Mouse (Mus musculus): ENCODE data around the gene Mipep. TPM values are rescaled to one million over a fixed set of nuclear protein-coding genes. Genes with fewer than 3 reads are reported as not detected.

Mipep gene
- polyA plus RNA-seq, 1 experiment from 2014 or later = 18.8 TPM

DNA sequence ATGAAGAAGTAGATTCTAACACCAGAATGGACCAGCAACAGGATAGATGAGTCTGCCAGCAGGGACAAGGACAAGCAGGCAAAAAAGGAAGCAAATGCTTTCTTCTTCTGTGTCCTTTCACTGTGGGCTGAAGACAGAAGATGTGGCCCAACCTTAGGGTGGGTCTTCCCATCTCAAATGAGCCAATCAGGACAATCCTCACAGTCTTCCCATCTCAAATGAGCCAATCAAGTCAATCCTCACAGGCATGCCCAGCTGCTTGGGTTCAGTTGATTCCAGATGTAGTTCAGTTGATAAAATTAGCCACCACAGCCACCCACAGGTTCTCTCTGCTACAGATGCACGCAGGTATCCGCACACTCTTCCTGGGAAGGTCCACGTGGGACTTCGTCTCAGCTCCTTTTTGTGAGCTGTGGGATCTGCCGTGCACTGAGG lies 6.9 kb upstream of the Mipep start:
- H3K27me3 ChIP-seq (ENCODE audit: control insufficient read depth, insufficient read depth, low read length) = no peaks in the 10 kb centered on the region
- no peak overlapping the region for H3K4me2 ChIP-seq (ENCODE audit: low read depth, low read length)
- no peak overlapping the region for H3K9ac ChIP-seq (ENCODE audit: low read length)
- no peaks in the 10 kb centered on the region for H3K36me3 ChIP-seq (ENCODE audit: control insufficient read depth, insufficient read depth, low read length)
- no peak overlapping the region for H3K4me3 ChIP-seq (replicated peaks; ENCODE audit: low read length)
- H3K4me1 ChIP-seq (ENCODE audit: control insufficient read depth, insufficient read depth, low read length) = no peaks in the 10 kb centered on the region
- no peak for ATAC-seq (ENCODE audit: insufficient read depth, low FRiP score)
- no peaks in the 10 kb centered on the region for H3K9me3 ChIP-seq (replicated peaks; ENCODE audit: control insufficient read depth, low read length)
- no peak overlapping the region for H3K27ac ChIP-seq (ENCODE audit: low read length)
- WGBS = 83% methylated on average over 5 of the region's 5 CpGs

DNA sequence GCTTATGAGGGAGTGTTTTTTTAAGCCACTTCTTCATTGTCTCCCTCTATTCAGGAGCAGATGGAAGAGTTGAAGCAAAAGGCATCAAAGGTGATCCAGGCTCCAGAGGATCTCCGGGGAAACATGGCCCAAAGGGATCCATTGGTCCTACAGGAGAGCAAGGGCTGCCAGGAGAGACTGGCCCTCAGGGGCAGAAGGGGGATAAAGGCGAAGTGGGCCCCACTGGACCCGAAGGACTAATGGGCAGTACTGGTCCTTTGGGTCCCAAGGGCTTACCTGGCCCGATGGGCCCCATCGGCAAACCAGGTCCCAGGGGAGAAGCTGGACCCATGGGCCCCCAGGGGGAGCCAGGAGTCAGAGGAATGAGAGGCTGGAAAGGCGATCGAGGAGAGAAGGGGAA lies 5.2 kb upstream of the Mipep start:
- H3K4me1 ChIP-seq (ENCODE audit: control insufficient read depth, insufficient read depth, low read length) = no peaks in the 10 kb centered on the region
- 88% methylated on average over 7 of the region's 7 CpGs for WGBS

DNA sequence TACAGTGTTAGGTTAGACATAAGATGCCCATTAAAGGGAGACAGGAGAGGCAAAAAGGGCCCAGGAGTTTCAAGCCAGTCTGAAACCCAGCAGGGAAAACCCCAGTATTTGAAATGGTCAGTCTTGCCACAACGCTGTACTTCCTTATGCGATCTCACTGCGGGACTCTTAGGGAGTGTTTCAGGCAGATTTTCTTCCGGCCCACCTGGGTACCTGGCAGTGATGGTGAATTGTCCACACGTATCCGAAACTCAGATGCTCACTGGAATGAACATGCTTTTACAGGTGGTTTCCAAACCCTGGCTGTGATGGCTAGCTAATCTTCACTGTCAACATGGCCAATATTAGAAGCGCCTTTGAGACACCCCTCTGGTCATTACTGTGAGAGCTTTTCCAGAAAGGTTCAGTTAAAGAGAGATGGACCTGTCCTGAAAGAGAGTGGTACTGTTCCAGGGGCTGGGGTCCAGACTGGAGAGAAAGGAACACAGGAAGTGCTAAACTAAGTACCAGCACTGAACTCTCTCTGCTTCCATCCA lies 2.2 kb upstream of the Mipep start:
- Histone ChIP-seq H3K9ac (ENCODE audit: low read length) (no peak overlapping the region), H3K27ac (ENCODE audit: low read length) (no peak overlapping the region), H3K4me3 (replicated peaks; ENCODE audit: low read length) (no peak overlapping the region), H3K4me2 (ENCODE audit: low read depth, low read length) (no peak overlapping the region), H3K27me3 (ENCODE audit: control insufficient read depth, insufficient read depth, low read length) (no peaks in the 10 kb centered on the region), H3K36me3 (ENCODE audit: control insufficient read depth, insufficient read depth, low read length) (no peaks in the 10 kb centered on the region), H3K4me1 (ENCODE audit: control insufficient read depth, insufficient read depth, low read length) (no peaks in the 10 kb centered on the region), H3K9me3 (replicated peaks; ENCODE audit: control insufficient read depth, low read length) (no peaks in the 10 kb centered on the region)
- ATAC-seq (ENCODE audit: insufficient read depth, low FRiP score) = no peak
- WGBS = 40% methylated on average over 7 of the region's 7 CpGs

More for the DNA sequence above, 5.2 kb upstream of the Mipep start:
- H3K27ac ChIP-seq (ENCODE audit: low read length) = no peak overlapping the region
- no peak overlapping the region for H3K4me3 ChIP-seq (replicated peaks; ENCODE audit: low read length)
- H3K9me3 ChIP-seq (replicated peaks; ENCODE audit: control insufficient read depth, low read length) = no peaks in the 10 kb centered on the region
- ATAC-seq (ENCODE audit: insufficient read depth, low FRiP score) = no peak
- no peak overlapping the region for H3K9ac ChIP-seq (ENCODE audit: low read length)
- no peak overlapping the region for H3K4me2 ChIP-seq (ENCODE audit: low read depth, low read length)
- no peaks in the 10 kb centered on the region for H3K27me3 ChIP-seq (ENCODE audit: control insufficient read depth, insufficient read depth, low read length)
- H3K36me3 ChIP-seq (ENCODE audit: control insufficient read depth, insufficient read depth, low read length) = no peaks in the 10 kb centered on the region

DNA sequence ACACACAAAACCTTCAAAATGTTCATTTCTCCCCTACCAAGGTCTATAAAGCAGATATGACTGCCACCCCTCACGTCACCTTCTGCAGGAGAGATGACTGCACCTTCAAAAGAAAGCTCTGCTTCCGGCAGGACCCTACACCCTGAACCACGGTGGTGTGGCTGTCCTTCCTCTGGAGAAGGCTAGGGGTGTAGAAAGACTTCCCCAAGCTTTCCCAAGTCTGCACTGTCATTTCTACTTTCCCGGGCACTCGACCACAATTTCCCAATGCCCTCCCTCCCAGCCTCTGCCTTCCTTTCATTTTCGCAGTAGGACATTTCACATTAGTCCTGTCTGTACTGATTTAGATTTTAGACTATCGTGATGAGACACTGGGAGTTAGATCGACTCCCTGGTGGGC lies 1.2 kb upstream of the Mipep start:
- Histone ChIP-seq H3K27ac (ENCODE audit: low read length) (no peak overlapping the region), H3K4me2 (ENCODE audit: low read depth, low read length) (no peak overlapping the region), H3K4me3 (replicated peaks; ENCODE audit: low read length) (no peak overlapping the region), H3K4me1 (ENCODE audit: control insufficient read depth, insufficient read depth, low read length) (no peaks in the 10 kb centered on the region), H3K27me3 (ENCODE audit: control insufficient read depth, insufficient read depth, low read length) (no peaks in the 10 kb centered on the region), H3K9me3 (replicated peaks; ENCODE audit: control insufficient read depth, low read length) (no peaks in the 10 kb centered on the region), H3K9ac (ENCODE audit: low read length) (no peak overlapping the region; the same call in 1 of the 2 replicates), H3K36me3 (ENCODE audit: control insufficient read depth, insufficient read depth, low read length) (no peaks in the 10 kb centered on the region)
- ATAC-seq (ENCODE audit: insufficient read depth, low FRiP score) = no peak
- 40% methylated on average over 8 of the region's 8 CpGs for WGBS

DNA sequence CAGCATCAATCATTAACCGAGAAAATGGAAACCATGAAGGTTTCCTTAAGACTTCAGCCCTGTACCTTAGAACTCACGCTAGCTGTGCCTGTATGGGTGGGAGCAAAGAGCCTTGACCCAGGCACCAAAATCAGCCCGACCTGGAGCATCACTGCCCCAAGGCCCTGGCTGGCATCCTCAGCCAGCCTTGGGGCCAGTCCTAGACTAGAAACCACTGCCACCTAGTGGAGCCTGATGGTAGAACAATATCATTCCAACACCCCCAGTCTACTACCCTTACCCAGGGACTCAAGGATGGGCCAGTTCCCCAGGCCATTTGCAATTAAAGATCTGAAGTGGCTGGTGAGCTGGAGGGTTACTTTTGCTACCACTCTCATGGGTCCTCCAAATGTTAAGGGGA lies 5.7 kb downstream of the Mipep start:
- Histone ChIP-seq H3K9ac (ENCODE audit: low read length) (no peak overlapping the region), H3K4me3 (replicated peaks; ENCODE audit: low read length) (no peak overlapping the region), H3K9me3 (replicated peaks; ENCODE audit: control insufficient read depth, low read length) (no peaks in the 10 kb centered on the region), H3K27ac (ENCODE audit: low read length) (no peak overlapping the region), H3K4me1 (ENCODE audit: control insufficient read depth, insufficient read depth, low read length) (no peaks in the 10 kb centered on the region), H3K4me2 (ENCODE audit: low read depth, low read length) (no peak overlapping the region), H3K36me3 (ENCODE audit: control insufficient read depth, insufficient read depth, low read length) (0 out of 2 replicates have a peak, but pooled peaks cover 4% of the 10 kb centered on the region), H3K27me3 (ENCODE audit: control insufficient read depth, insufficient read depth, low read length) (no peaks in the 10 kb centered on the region)
- 44% methylated on average over 3 of the region's 3 CpGs for WGBS
- ATAC-seq (ENCODE audit: insufficient read depth, low FRiP score) = no peak

DNA sequence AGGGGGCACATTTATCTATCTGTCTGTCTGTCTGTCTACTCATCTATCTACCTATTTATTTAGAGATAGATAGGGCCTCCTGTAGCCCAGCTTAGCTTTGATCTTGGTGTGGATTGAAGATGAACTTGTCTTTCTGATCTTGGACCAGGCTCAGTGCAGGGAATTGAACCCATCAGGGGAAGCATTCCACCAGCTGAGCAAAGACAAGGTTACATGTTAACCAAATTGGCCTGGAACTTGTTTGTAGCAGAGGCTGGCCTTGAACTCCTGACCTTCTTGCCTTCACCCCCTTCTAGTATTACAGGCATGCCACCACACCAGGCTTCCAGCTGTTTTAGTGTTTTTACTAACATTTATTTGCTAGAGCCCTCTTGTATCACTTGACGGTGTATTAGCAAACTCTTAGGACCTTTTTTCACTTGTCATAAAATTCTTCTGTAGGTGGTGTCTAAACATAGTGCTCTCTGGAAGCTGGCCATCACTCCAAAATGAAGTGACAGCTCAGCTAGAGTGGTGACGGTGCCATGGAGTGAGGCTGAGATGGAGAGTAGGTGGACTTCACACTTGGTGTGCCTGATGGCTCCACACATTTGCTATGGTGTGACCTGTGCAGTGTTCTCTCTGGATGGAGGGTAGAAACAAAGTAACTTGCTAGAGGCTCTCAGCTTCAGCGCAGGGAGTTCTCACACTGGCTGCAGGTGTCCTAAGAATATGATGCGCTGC lies 12.4 kb downstream of the Mipep start:
- 0 out of 2 replicates have a peak, but pooled peaks cover 6% of the 10 kb centered on the region for H3K36me3 ChIP-seq (ENCODE audit: control insufficient read depth, insufficient read depth, low read length)
- H3K27ac ChIP-seq (ENCODE audit: low read length) = no peak overlapping the region
- H3K9me3 ChIP-seq (replicated peaks; ENCODE audit: control insufficient read depth, low read length) = no peaks in the 10 kb centered on the region
- H3K9ac ChIP-seq (ENCODE audit: low read length) = no peak overlapping the region
- no peaks in the 10 kb centered on the region for H3K27me3 ChIP-seq (ENCODE audit: control insufficient read depth, insufficient read depth, low read length)
- 81% methylated on average over 4 of the region's 4 CpGs for WGBS
- no peak overlapping the region for H3K4me3 ChIP-seq (replicated peaks; ENCODE audit: low read length)
- ATAC-seq (ENCODE audit: insufficient read depth, low FRiP score) = no peak
- H3K4me2 ChIP-seq (ENCODE audit: low read depth, low read length) = no peak overlapping the region
- H3K4me1 ChIP-seq (ENCODE audit: control insufficient read depth, insufficient read depth, low read length) = no peaks in the 10 kb centered on the region

DNA sequence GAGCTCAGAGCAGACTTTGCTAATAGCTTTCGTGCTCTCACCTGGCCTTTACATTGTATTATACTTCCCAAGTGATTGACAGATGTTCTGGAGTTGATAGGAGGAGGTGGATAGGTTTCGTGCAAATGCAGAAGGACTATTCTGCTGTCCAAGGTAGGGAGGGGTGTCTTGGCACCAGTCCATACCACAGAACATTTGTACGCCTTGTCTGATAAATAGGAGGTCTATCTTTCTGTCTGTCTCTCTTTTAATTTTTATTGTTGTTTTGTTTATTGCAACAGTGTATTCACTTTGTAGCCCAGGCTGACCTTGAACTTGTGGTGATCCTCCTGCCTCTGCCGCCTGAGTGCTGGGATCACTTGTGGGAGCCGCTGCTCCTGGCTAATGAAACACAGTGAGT lies 13.2 kb downstream of the Mipep start:
- Histone ChIP-seq H3K36me3 (ENCODE audit: control insufficient read depth, insufficient read depth, low read length) (0 out of 2 replicates have a peak, but pooled peaks cover 4% of the 10 kb centered on the region), H3K9me3 (replicated peaks; ENCODE audit: control insufficient read depth, low read length) (no peaks in the 10 kb centered on the region), H3K9ac (ENCODE audit: low read length) (no peak overlapping the region), H3K27me3 (ENCODE audit: control insufficient read depth, insufficient read depth, low read length) (no peaks in the 10 kb centered on the region), H3K27ac (ENCODE audit: low read length) (no peak overlapping the region), H3K4me1 (ENCODE audit: control insufficient read depth, insufficient read depth, low read length) (no peaks in the 10 kb centered on the region), H3K4me2 (ENCODE audit: low read depth, low read length) (no peak overlapping the region), H3K4me3 (replicated peaks; ENCODE audit: low read length) (no peak overlapping the region)
- 78% methylated on average over 5 of the region's 5 CpGs for WGBS
- ATAC-seq (ENCODE audit: insufficient read depth, low FRiP score) = no peak

DNA sequence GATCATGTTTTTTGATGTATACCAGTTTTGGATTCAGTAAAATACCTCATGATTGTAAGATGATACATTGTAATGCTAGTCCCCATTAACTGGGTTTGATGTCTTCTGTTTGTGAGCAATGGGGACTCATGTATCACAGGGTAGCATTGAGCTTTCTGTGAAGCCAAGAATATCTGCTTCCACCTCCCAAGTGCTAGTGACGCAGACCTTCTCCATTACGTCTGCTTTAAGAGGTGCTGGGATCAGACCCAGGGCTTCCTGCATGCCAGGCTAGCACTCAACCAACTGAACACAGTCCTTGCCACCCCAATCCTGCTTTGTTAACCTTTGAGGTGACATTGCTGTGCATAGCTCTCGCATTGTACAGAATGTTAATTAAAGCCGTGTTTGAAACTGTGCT lies 14.3 kb downstream of the Mipep start:
- Histone ChIP-seq H3K27ac (ENCODE audit: low read length) (no peak overlapping the region), H3K4me2 (ENCODE audit: low read depth, low read length) (no peak overlapping the region), H3K9me3 (replicated peaks; ENCODE audit: control insufficient read depth, low read length) (no peaks in the 10 kb centered on the region), H3K4me1 (ENCODE audit: control insufficient read depth, insufficient read depth, low read length) (no peaks in the 10 kb centered on the region), H3K27me3 (ENCODE audit: control insufficient read depth, insufficient read depth, low read length) (no peaks in the 10 kb centered on the region), H3K9ac (ENCODE audit: low read length) (no peak overlapping the region), H3K36me3 (ENCODE audit: control insufficient read depth, insufficient read depth, low read length) (0 out of 2 replicates have a peak, but pooled peaks cover 4% of the 10 kb centered on the region), H3K4me3 (replicated peaks; ENCODE audit: low read length) (no peak overlapping the region)
- WGBS = 93% methylated on average over 4 of the region's 4 CpGs
- no peak for ATAC-seq (ENCODE audit: insufficient read depth, low FRiP score)

DNA sequence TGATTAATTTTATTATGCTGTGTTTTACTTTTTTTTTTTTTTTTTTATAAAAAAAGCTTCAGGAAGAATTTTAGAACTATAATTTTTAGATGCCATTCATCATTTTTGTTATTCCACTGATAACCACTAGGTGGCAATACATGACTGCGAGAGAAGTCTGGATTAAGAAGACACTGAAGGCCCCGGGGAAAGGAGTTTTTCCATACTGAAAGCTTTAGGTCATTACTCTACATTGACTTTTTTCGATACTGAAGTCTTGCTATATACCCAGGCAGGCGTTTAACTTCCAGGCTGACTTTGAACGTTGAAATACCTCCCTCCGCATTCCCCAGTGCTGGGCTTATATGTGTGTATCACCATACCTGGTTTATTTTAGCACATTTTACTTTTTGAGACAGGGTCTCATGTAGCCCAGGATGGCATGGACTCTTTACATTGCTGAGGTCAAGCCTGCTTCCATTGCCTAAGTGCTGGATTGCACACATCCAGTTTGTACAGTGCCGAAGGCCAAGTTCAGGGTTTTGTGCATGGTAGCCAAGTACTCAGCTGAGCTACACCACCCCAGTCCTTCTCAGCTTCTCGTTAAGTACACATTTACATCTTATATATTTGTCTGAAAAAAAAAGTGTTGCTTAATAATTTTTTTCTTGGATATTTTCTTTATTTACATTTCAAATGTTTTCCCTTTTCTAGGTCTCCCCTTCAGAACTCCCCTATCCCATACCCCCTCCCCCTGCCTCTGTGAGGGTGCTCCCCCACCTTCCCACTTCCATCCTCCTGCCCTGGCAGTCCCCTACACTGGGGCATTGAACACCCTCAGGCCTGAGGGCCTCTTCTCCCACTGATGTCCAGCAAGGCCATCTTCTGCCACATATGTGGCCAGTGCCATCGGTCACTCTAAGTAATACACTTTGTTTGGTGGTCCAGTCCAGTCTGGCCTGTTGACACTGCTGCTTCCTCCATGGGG lies 15.7 kb downstream of the Mipep start:
- ATAC-seq (ENCODE audit: insufficient read depth, low FRiP score) = 0 out of 2 replicates have a peak, but pooled peaks have one; percentile 29
- 44% methylated on average over 9 of the region's 9 CpGs for WGBS

More for the DNA sequence above, 15.7 kb downstream of the Mipep start:
- H3K9me3 ChIP-seq (replicated peaks; ENCODE audit: control insufficient read depth, low read length) = no peaks in the 10 kb centered on the region
- no peak overlapping the region for H3K4me3 ChIP-seq (replicated peaks; ENCODE audit: low read length)
- H3K27me3 ChIP-seq (ENCODE audit: control insufficient read depth, insufficient read depth, low read length) = no peaks in the 10 kb centered on the region
- H3K9ac ChIP-seq (ENCODE audit: low read length) = no peak overlapping the region
- H3K27ac ChIP-seq (ENCODE audit: low read length) = no peak overlapping the region
- H3K4me1 ChIP-seq (ENCODE audit: control insufficient read depth, insufficient read depth, low read length) = no peaks in the 10 kb centered on the region
- no peak overlapping the region for H3K4me2 ChIP-seq (ENCODE audit: low read depth, low read length)
- H3K36me3 ChIP-seq (ENCODE audit: control insufficient read depth, insufficient read depth, low read length) = 0 out of 2 replicates have a peak, but pooled peaks cover 4% of the 10 kb centered on the region

Measured in stomach, embryonic 16.5 days (tissue).